Mouse (Mus musculus) embryonic facial prominence, embryonic 14.5 days (tissue): ENCODE results near the gene Ptpn14. TPM values are rescaled to one million over a fixed set of nuclear protein-coding genes. Genes with fewer than 3 reads are reported as not detected.
A peak's percentile ranks its signal among the peaks of the same experiment; 100 is the strongest.

Source experiments
- ATAC-seq: fragments of 200-750 bp; cut with Nextera tagmentation; 2 replicates; pipeline ENCODE4 v1.8.0; 2017; ENCODE audit warnings: low read depth, moderate number of reproducible peaks, moderate TSS enrichment
- DNase-seq: peaks from one replicate; pipeline ENCODE4 v3.0.0-alpha.2; 2015; ENCODE audit warnings: low spot score
- H3K27ac ChIP-seq: fragments of 300-500 bp; sonication (generic); replicated peaks from 2 replicates; pipeline ENCODE4 v1.5.1; 2014; ENCODE audit warnings: low read depth, mild to moderate bottlenecking, low read length, moderate library complexity
- H3K27me3 ChIP-seq: fragments of 300-500 bp; sonication (generic); replicated peaks from 2 replicates; pipeline ENCODE4 v1.6.1; 2014; ENCODE audit warnings: low read length; ENCODE audit not compliant: control insufficient read depth, insufficient read depth
- H3K36me3 ChIP-seq: fragments of 300-500 bp; sonication (generic); 2 replicates; pipeline ENCODE4 v1.6.1; 2014; ENCODE audit warnings: low read length, mixed read lengths; ENCODE audit not compliant: control insufficient read depth, insufficient read depth
- H3K4me1 ChIP-seq: fragments of 300-500 bp; sonication (generic); 2 replicates; pipeline ENCODE4 v1.6.1; 2014; ENCODE audit warnings: antibody characterized with exemption, low read length; ENCODE audit not compliant: control insufficient read depth, insufficient read depth
- H3K4me2 ChIP-seq: fragments of 300-500 bp; sonication (generic); 2 replicates; pipeline ENCODE4 v1.6.1; 2014; ENCODE audit warnings: low read depth, mild to moderate bottlenecking, low read length, moderate library complexity, mixed read lengths
- H3K4me3 ChIP-seq: fragments of 300-500 bp; sonication (generic); 2 replicates; pipeline ENCODE4 v1.5.1; 2014; ENCODE audit warnings: low read depth, mild to moderate bottlenecking, low read length
- H3K9ac ChIP-seq: fragments of 300-500 bp; sonication (generic); 2 replicates; pipeline ENCODE4 v1.6.1; 2014; ENCODE audit warnings: low read depth, mild to moderate bottlenecking, low read length, moderate library complexity, mixed read lengths
- H3K9me3 ChIP-seq: fragments of 300-500 bp; sonication (generic); 2 replicates; pipeline ENCODE4 v1.6.1; 2016; ENCODE audit warnings: low read length; ENCODE audit not compliant: control insufficient read depth
- WGBS: fragments of 180-500 bp; shearing (Covaris S2); extraction: QIAGEN DNeasy Blood & Tissue Kit; methylation state at CpG from one replicate; pipeline ENCODE4 v1.1.7; 2014; 5-methylcytosine and 5-hydroxymethylcytosine counted together
- polyA plus RNA-seq: library from polyadenylated mRNA; unstranded; fragments of >200 nt; fragmentation: Nextera tagmentation; extraction: Ambion mirVana; gene quantifications from 2 replicates; pipeline ENCODE4 v1.2.1, GENCODE M21; 2014

The Ptpn14 gene
- polyA plus RNA-seq, 1 experiment from 2014 or later: 12.5 TPM

- Histone ChIP-seq H3K4me3 (no peak overlapping the region), H3K9me3 (no peaks in the 10 kb centered on the region), H3K4me1 (peaks cover 8% of the 10 kb centered on the region; the same call in 1 of the 2 replicates), H3K9ac (no peak overlapping the region), H3K36me3 (no peaks in the 10 kb centered on the region), H3K27me3 (no peaks in the 10 kb centered on the region), H3K4me2 (no peak overlapping the region), H3K27ac (no peak overlapping the region)
- DNase-seq (no peak), ATAC-seq (no peak)
- whole genome bisulfite sequencing: 91% methylated on average over 4 of the region's 4 CpGs
Measured at GRCm38 (mm10) chr1:189749789-189750188, 21.7 kb downstream of the Ptpn14 start.

GRCm38 (mm10) chr1:189750233-189750632 lies 22.2 kb downstream of the Ptpn14 start:
- H3K4me1 ChIP-seq: peaks cover 8% of the 10 kb centered on the region; the same call in 1 of the 2 replicates
- H3K36me3 ChIP-seq: no peaks in the 10 kb centered on the region
- no peaks in the 10 kb centered on the region for H3K9me3 ChIP-seq
- no peaks in the 10 kb centered on the region for H3K27me3 ChIP-seq
- no peak overlapping the region for H3K27ac ChIP-seq
- ATAC-seq (no peak), DNase-seq (no peak)
- H3K4me3 ChIP-seq: no peak overlapping the region
- no peak overlapping the region for H3K4me2 ChIP-seq
- no peak overlapping the region for H3K9ac ChIP-seq
- WGBS: 67% methylated on average over 5 of the region's 5 CpGs

DNA sequence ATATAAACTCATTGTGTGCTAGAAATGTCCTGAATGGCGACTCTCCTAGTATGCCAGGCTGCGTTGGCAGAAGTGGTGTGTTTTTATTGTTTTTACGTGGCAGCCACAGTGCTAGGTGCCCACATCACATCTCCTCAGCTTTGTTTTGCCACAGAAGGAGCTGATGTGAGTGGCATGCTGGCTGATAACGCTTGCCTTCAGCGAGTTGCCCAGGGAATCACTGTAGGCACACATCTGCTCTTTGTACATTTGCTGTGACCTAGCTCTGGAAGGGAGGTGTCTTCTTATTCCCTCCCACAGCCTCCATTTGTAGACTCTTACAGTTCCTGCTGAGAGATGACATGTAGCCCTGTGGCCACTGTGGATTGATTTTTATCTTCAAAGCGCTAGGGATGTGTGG lies 24.2 kb downstream of the Ptpn14 start:
- 77% methylated on average over 6 of the region's 6 CpGs for WGBS

GRCm38 (mm10) chr1:189755072-189755471 lies 27.0 kb downstream of the Ptpn14 start:
- H3K4me3 ChIP-seq: no peak overlapping the region
- peaks cover 22% of the 10 kb centered on the region for H3K4me1 ChIP-seq
- peaks cover 8% of the 10 kb centered on the region; the same call in 1 of the 2 replicates for H3K36me3 ChIP-seq
- no peak overlapping the region for H3K27ac ChIP-seq
- H3K9ac ChIP-seq: peak overlapping the region; percentile 38; the same call in 1 of the 2 replicates
- H3K9me3 ChIP-seq: no peaks in the 10 kb centered on the region
- 35% methylated on average over 8 of the region's 8 CpGs for WGBS
- ATAC-seq (0 out of 2 replicates have a peak, but pooled peaks have one; percentile 54), DNase-seq (peak; percentile 52)
- no peaks in the 10 kb centered on the region for H3K27me3 ChIP-seq
- no peak overlapping the region for H3K4me2 ChIP-seq

More for the DNA sequence above, 24.2 kb downstream of the Ptpn14 start:
- Histone ChIP-seq H3K9me3 (no peaks in the 10 kb centered on the region), H3K4me3 (no peak overlapping the region), H3K9ac (no peak overlapping the region), H3K4me1 (peaks cover 22% of the 10 kb centered on the region), H3K27ac (no peak overlapping the region), H3K4me2 (no peak overlapping the region), H3K27me3 (no peaks in the 10 kb centered on the region), H3K36me3 (no peaks in the 10 kb centered on the region)
- ATAC-seq (no peak), DNase-seq (no peak)

DNA sequence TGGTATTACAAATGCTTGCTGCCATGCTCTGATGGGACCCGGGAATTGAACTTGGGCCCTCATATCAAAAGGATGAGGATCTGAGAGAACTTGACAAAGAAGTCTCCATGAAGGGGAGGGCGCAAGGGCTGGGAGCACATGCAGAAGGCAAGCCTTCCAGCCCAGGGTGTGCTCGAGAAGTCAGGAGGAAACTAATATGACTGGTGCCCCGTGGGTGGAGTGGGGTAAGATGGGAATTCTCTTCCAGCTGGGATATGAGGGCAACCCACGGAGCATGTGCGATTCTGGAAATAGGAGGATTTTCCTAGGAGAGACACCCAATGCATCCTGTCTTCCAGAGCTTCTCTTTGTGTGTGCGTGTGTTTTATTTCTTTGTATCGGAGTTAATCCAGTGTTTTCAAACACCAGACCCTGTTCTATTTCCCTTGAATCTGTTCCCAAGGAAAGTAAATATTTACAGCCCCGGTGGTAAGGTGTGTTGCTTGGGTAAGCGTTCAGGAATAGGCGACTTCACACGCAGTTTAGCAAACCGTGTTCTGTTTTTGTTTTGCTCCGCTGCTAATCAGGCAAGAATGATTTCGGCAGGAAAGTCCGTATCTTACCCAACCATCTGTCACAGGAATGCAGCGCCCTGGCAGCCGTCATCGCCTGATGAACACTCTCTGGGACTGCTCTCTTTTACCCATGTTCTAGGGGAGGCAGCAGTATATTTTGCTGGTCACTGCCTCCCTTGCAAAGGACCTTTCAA lies 28.4 kb downstream of the Ptpn14 start:
- peak overlapping the region; percentile 30; the same call in 1 of the 2 replicates for H3K9ac ChIP-seq
- peaks cover 25% of the 10 kb centered on the region for H3K4me1 ChIP-seq
- peak overlapping the region; percentile 53 for H3K27ac ChIP-seq
- no peaks in the 10 kb centered on the region for H3K27me3 ChIP-seq
- ATAC-seq (peak; percentile 44), DNase-seq (peak; percentile 68)
- peak overlapping the region; percentile 10; the same call in 1 of the 2 replicates for H3K4me2 ChIP-seq
- H3K9me3 ChIP-seq: no peaks in the 10 kb centered on the region
- H3K4me3 ChIP-seq: no peak overlapping the region
- WGBS: 28% methylated on average over 19 of the region's 19 CpGs
- peaks cover 8% of the 10 kb centered on the region; the same call in 1 of the 2 replicates for H3K36me3 ChIP-seq

DNA sequence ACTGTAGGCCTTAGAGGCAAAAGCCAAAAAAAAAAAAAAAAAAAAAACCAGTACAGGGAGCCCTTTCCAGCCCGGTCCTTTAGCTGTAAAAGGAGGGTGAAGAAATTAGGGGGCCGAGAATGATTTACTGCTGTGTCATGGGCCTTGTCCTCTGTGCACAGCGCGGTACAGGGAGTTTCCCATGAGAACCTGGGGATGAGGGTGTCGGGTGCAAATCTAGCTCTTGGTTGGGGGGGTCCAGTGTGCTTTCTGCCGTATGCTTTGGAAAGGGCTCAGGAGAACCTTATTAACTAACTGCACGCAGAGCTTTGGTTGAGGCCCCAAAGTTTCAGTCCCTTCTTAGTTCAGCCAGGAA lies 29.0 kb downstream of the Ptpn14 start:
- H3K9ac ChIP-seq: no peak overlapping the region
- ATAC-seq: no peak
- H3K36me3 ChIP-seq: peaks cover 8% of the 10 kb centered on the region; the same call in 1 of the 2 replicates
- H3K27me3 ChIP-seq: no peaks in the 10 kb centered on the region
- H3K9me3 ChIP-seq: no peaks in the 10 kb centered on the region
- H3K4me1 ChIP-seq: peaks cover 27% of the 10 kb centered on the region
- 57% methylated on average over 7 of the region's 7 CpGs for WGBS
- no peak for DNase-seq
- H3K4me2 ChIP-seq: peak overlapping the region; percentile 10; the same call in 1 of the 2 replicates
- no peak overlapping the region for H3K4me3 ChIP-seq
- H3K27ac ChIP-seq: 0 out of 2 replicates have a peak overlapping the region, but pooled peaks have one; percentile 53

DNA sequence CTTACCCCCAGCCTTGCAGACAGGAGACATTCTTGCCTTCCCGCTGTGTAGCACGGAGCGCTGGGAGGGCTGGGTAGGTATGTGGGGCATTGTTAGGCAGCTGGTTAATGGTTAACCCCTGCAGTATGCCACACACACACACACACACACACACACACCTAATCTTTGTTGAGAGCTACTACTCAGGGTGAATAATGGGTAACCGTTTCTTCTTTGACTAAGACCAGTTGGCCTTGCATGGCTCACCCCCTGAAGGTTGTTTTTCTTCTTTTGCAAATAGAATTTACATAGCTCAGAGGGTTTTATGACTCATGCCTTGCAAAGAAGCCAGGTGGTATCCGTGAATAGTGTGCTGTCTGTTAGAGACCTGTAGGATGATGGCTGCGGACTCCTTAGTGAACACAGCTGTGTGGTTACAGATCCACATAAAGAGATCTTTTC lies 33.5 kb downstream of the Ptpn14 start:
- peak; percentile 55 for ATAC-seq
- DNase-seq: peak; percentile 62
- Histone ChIP-seq H3K9me3 (no peaks in the 10 kb centered on the region), H3K36me3 (peaks cover 8% of the 10 kb centered on the region; the same call in 1 of the 2 replicates), H3K27me3 (no peaks in the 10 kb centered on the region), H3K27ac (0 out of 2 replicates have a peak overlapping the region, but pooled peaks have one; percentile 15), H3K4me3 (no peak overlapping the region), H3K4me1 (peaks cover 8% of the 10 kb centered on the region), H3K4me2 (no peak overlapping the region), H3K9ac (no peak overlapping the region)
- 23% methylated on average over 6 of the region's 6 CpGs for WGBS

DNA sequence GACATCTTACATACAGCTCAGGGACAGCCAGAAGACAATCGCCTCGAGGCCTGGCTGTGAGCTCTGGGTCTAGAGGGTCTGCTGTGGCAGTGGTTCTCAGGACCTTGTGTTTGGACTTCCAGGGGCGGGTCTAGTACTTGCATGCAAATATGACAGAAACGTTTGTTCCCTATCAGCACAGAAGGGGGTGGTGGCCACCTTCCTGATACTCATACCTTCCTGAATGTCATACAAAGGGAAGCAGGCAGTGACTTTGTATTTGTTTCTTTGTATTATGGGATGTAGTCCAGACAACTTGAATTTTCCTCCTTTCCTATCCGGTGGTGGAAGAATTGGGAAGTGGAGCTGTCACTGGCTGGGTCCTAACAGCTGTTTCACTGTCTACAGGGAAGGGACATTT lies 36.2 kb downstream of the Ptpn14 start:
- H3K4me3 ChIP-seq: no peak overlapping the region
- no peak for ATAC-seq
- H3K9ac ChIP-seq: no peak overlapping the region
- H3K9me3 ChIP-seq: no peaks in the 10 kb centered on the region
- H3K27ac ChIP-seq: no peak overlapping the region
- no peaks in the 10 kb centered on the region for H3K36me3 ChIP-seq
- H3K4me1 ChIP-seq: peaks cover 15% of the 10 kb centered on the region; the same call in 1 of the 2 replicates
- 74% methylated on average over 5 of the region's 5 CpGs for WGBS
- DNase-seq: no peak
- H3K4me2 ChIP-seq: no peak overlapping the region
- no peaks in the 10 kb centered on the region for H3K27me3 ChIP-seq
